Mouse (Mus musculus): ENCODE results near the gene Ssh1. TPM values are rescaled to one million over a fixed set of nuclear protein-coding genes. Genes with fewer than 3 reads are reported as not detected.

Gene Ssh1
- total and polyA plus RNA-seq, 2 experiments from 2014 or later, result 12.4 to 14.0 TPM

GRCm38 (mm10) chr5:113951693-113952071, 42.0 kb downstream of the Ssh1 start:
- DNase-seq (ENCODE audit: low spot score) (no peak), ATAC-seq (ENCODE audit: low FRiP score) (no peak)
- H3K27me3 ChIP-seq (ENCODE audit: insufficient read depth, low read length), result no peaks in the 10 kb centered on the region
- H3K4me2 ChIP-seq (ENCODE audit: low read depth, low read length, poor library complexity, severe bottlenecking), result no peak overlapping the region
- no peak for TF ChIP-seq CTCF (IDR thresholded peaks at IDR 0.05)
- H3K9me3 ChIP-seq (ENCODE audit: low read length), result no peaks in the 10 kb centered on the region
- peaks cover 61% of the 10 kb centered on the region for H3K36me3 ChIP-seq (ENCODE audit: insufficient read depth, low read length)
- no peak overlapping the region for H3K9ac ChIP-seq (replicated peaks; ENCODE audit: low read length, poor library complexity, severe bottlenecking)
- H3K27ac ChIP-seq (ENCODE audit: low read depth, low read length), result no peak overlapping the region
- H3K4me3 ChIP-seq (ENCODE audit: low read depth, low read length), result no peak overlapping the region
- 89% methylated on average over 11 of the region's 11 CpGs for WGBS
- H3K4me1 ChIP-seq (ENCODE audit: insufficient read depth, low read length), result no peaks in the 10 kb centered on the region

DNA sequence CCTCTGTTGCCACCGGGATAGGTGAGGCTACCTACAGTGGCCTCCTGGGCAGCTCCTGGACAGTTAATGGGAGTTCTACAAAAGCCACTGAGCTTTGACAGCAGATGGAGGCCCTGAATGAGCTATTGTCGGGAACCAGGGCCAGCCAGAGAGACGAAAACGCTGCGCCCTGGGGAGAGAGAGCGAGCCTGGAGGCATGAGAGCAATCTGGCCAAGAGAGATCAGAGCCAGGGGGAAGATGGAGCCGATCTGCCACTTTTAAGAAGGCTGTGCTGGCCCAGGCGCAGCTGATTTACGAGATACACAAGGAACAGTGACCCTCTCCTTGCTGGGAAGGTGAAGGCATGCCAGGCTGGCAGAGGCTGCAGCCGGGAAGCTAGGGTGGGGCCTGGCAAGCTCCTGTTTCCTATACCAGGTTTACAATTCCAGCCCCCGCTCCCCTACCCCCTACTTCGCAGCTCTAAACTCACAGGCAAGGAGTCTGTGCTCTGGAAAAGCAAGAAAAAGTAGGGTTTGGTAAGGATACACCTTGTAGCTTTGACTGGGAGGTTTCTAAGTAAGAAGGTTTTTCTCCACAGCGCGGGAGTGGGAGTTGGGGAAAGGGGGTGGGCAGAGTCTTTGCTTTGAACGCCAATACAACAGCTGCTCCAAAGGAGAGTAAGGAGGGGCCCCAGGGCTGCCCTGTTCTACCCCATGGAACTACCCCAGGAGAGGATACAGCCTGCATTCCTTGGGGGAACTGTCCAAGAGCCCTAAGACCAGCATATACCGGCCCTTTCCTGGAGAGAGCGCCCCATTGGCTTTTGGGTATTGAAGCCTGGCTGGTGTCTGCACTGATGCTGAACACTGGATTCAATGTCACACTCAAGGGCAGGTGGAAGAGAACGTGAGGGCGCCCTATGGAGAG, 42.7 kb downstream of the Ssh1 start:
- no peak overlapping the region for H3K27ac ChIP-seq (ENCODE audit: low read depth, low read length)
- WGBS, result 80% methylated on average over 19 of the region's 19 CpGs
- no peak for ATAC-seq (ENCODE audit: low FRiP score)
- no peaks in the 10 kb centered on the region for H3K27me3 ChIP-seq (ENCODE audit: insufficient read depth, low read length)
- H3K4me3 ChIP-seq (ENCODE audit: low read depth, low read length), result no peak overlapping the region
- no peaks in the 10 kb centered on the region for H3K4me1 ChIP-seq (ENCODE audit: insufficient read depth, low read length)
- no peak for TF ChIP-seq CTCF (IDR thresholded peaks at IDR 0.05)
- H3K9me3 ChIP-seq (ENCODE audit: low read length), result no peaks in the 10 kb centered on the region
- no peak overlapping the region for H3K4me2 ChIP-seq (ENCODE audit: low read depth, low read length, poor library complexity, severe bottlenecking)
- H3K9ac ChIP-seq (replicated peaks; ENCODE audit: low read length, poor library complexity, severe bottlenecking), result no peak overlapping the region
- peaks cover 66% of the 10 kb centered on the region for H3K36me3 ChIP-seq (ENCODE audit: insufficient read depth, low read length)
- no peak for DNase-seq (ENCODE audit: low spot score)

DNA sequence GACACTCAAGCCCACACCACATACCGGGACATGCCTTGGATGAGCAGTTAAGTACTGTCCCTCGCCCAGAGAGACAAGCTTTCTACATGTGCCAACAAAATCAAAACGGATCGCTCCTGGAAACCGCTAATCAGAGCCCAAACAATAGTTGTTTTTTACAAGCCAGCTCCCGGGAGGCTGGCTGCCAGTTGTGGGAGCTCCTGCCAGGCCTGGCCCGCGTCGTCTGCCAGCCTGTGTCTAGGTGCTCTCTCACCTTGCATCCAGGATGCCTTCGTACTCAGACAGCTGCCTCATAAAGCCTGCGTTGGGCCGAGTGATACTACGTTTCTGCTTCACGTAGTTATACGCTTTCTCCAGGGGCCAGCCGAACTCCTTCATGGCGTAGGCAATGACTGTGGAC, 43.6 kb downstream of the Ssh1 start:
- ATAC-seq (ENCODE audit: low FRiP score), result no peak
- Histone ChIP-seq H3K27ac (ENCODE audit: low read depth, low read length) (no peak overlapping the region), H3K27me3 (ENCODE audit: insufficient read depth, low read length) (no peaks in the 10 kb centered on the region), H3K4me1 (ENCODE audit: insufficient read depth, low read length) (no peaks in the 10 kb centered on the region), H3K36me3 (ENCODE audit: insufficient read depth, low read length) (peaks cover 65% of the 10 kb centered on the region), H3K4me2 (ENCODE audit: low read depth, low read length, poor library complexity, severe bottlenecking) (no peak overlapping the region), H3K9me3 (ENCODE audit: low read length) (no peaks in the 10 kb centered on the region), H3K4me3 (ENCODE audit: low read depth, low read length) (no peak overlapping the region), H3K9ac (replicated peaks; ENCODE audit: low read length, poor library complexity, severe bottlenecking) (no peak overlapping the region)
- WGBS, result 83% methylated on average over 17 of the region's 17 CpGs
- DNase-seq (ENCODE audit: low spot score), result no peak
- TF ChIP-seq CTCF (IDR thresholded peaks at IDR 0.05), result no peak

DNA sequence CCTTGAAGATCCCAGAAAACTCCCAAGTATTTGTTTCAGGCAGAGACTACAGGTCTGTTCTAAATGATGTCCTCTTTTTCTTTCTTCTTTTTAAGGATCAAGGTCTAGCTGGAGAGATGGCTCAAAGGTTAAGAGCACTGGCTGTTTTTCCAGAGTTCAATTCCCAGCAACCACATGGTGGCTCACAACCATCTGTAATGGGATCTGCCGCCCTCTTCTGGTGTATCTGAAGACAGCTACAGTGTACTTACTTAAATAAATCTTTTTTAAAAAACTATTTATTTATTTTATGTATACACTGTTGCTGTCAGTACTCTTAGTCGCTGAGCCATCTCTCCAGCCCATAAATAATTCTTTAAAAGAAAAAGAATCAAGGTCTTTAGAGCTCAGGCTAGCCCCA, 46.4 kb downstream of the Ssh1 start:
- Histone ChIP-seq H3K9ac (replicated peaks; ENCODE audit: low read length, poor library complexity, severe bottlenecking) (no peak overlapping the region), H3K4me3 (ENCODE audit: low read depth, low read length) (no peak overlapping the region), H3K27me3 (ENCODE audit: insufficient read depth, low read length) (no peaks in the 10 kb centered on the region), H3K36me3 (ENCODE audit: insufficient read depth, low read length) (peaks cover 74% of the 10 kb centered on the region), H3K4me1 (ENCODE audit: insufficient read depth, low read length) (no peaks in the 10 kb centered on the region), H3K4me2 (ENCODE audit: low read depth, low read length, poor library complexity, severe bottlenecking) (no peak overlapping the region), H3K27ac (ENCODE audit: low read depth, low read length) (no peak overlapping the region), H3K9me3 (ENCODE audit: low read length) (no peaks in the 10 kb centered on the region)
- WGBS, result 80% methylated on average over 2 of the region's 2 CpGs
- peak; percentile 32; the same call in 1 of the 2 replicates for TF ChIP-seq CTCF (IDR thresholded peaks at IDR 0.05)
- DNase-seq (ENCODE audit: low spot score), result no peak
- ATAC-seq (ENCODE audit: low FRiP score), result no peak

GRCm38 (mm10) chr5:113945126-113945525, 48.6 kb downstream of the Ssh1 start:
- no peak for DNase-seq (ENCODE audit: low spot score)
- Histone ChIP-seq H3K27me3 (ENCODE audit: insufficient read depth, low read length) (no peaks in the 10 kb centered on the region), H3K4me2 (ENCODE audit: low read depth, low read length, poor library complexity, severe bottlenecking) (no peak overlapping the region), H3K9ac (replicated peaks; ENCODE audit: low read length, poor library complexity, severe bottlenecking) (no peak overlapping the region), H3K9me3 (ENCODE audit: low read length) (no peaks in the 10 kb centered on the region), H3K27ac (ENCODE audit: low read depth, low read length) (no peak overlapping the region), H3K4me1 (ENCODE audit: insufficient read depth, low read length) (no peaks in the 10 kb centered on the region), H3K4me3 (ENCODE audit: low read depth, low read length) (no peak overlapping the region), H3K36me3 (ENCODE audit: insufficient read depth, low read length) (peaks cover 69% of the 10 kb centered on the region)
- 91% methylated on average over 6 of the region's 6 CpGs for WGBS
- no peak for TF ChIP-seq CTCF (IDR thresholded peaks at IDR 0.05)
- no peak for ATAC-seq (ENCODE audit: low FRiP score)

- H3K4me3 ChIP-seq (ENCODE audit: low read depth, low read length), result no peak overlapping the region
- H3K27me3 ChIP-seq (ENCODE audit: insufficient read depth, low read length), result no peaks in the 10 kb centered on the region
- 75% methylated on average over 12 of the region's 12 CpGs for WGBS
- H3K36me3 ChIP-seq (ENCODE audit: insufficient read depth, low read length), result peaks cover 69% of the 10 kb centered on the region
- H3K9ac ChIP-seq (replicated peaks; ENCODE audit: low read length, poor library complexity, severe bottlenecking), result no peak overlapping the region
- no peak for DNase-seq (ENCODE audit: low spot score)
- no peak for ATAC-seq (ENCODE audit: low FRiP score)
- H3K9me3 ChIP-seq (ENCODE audit: low read length), result no peaks in the 10 kb centered on the region
- no peaks in the 10 kb centered on the region for H3K4me1 ChIP-seq (ENCODE audit: insufficient read depth, low read length)
- TF ChIP-seq CTCF (IDR thresholded peaks at IDR 0.05), result no peak
- H3K27ac ChIP-seq (ENCODE audit: low read depth, low read length), result no peak overlapping the region
- H3K4me2 ChIP-seq (ENCODE audit: low read depth, low read length, poor library complexity, severe bottlenecking), result no peak overlapping the region
Measured at GRCm38 (mm10) chr5:113943328-113943727, 50.4 kb downstream of the Ssh1 start.

Data from midbrain, postnatal 0 days (tissue).